Mouse (Mus musculus) megakaryocyte-erythroid progenitor cell, adult 5-6 weeks (primary cell): ENCODE data around the gene Mroh3. TPM values are rescaled to one million over a fixed set of nuclear protein-coding genes. Genes with fewer than 3 reads are reported as not detected.
A peak's percentile ranks its signal among the peaks of the same experiment; 100 is the strongest.

Source experiments
- ATAC-seq: replicated peaks from 2 replicates; pipeline ENCODE4 v1.8.0; 2016; ENCODE audit warnings: mild to moderate bottlenecking, inconsistent platforms; ENCODE audit not compliant: severe bottlenecking, poor library complexity, low FRiP score, low TSS enrichment
- total RNA-seq, 2 experiments: library from RNA; stranded (forward) in 1 of 2; stranded (reverse) in 1 of 2; fragments of 200-1000, 215-1000 nt in 1 of 2; fragments of >200 nt in 1 of 2; fragmentation: Nextera tagmentation in 1 of 2; gene quantifications; 2 replicates each; pipeline ENCODE4 v1.2.3; 2014 to 2017

Mroh3 gene
- total RNA-seq, 2 experiments from 2014 or later: not detected

GRCm38 (mm10) chr1:136161333-136161921 lies 51.2 kb downstream of the Mroh3 start:
- ATAC-seq: no peak

GRCm38 (mm10) chr1:136160930-136161329 lies 51.7 kb downstream of the Mroh3 start:
- no peak for ATAC-seq

- no peak for ATAC-seq
Observed at GRCm38 (mm10) chr1:136160297-136160696, 52.3 kb downstream of the Mroh3 start.

GRCm38 (mm10) chr1:136159830-136160229 lies 52.8 kb downstream of the Mroh3 start:
- no peak for ATAC-seq

GRCm38 (mm10) chr1:136156951-136157350 lies 55.7 kb downstream of the Mroh3 start:
- no peak for ATAC-seq

GRCm38 (mm10) chr1:136156304-136156703 lies 56.3 kb downstream of the Mroh3 start:
- no peak for ATAC-seq

GRCm38 (mm10) chr1:136151371-136151770 lies 61.3 kb downstream of the Mroh3 start:
- no peak for ATAC-seq

GRCm38 (mm10) chr1:136149702-136150101 lies 62.9 kb downstream of the Mroh3 start:
- ATAC-seq: no peak

GRCm38 (mm10) chr1:136143514-136143913 lies 69.1 kb downstream of the Mroh3 start:
- ATAC-seq: no peak

GRCm38 (mm10) chr1:136142336-136142735 lies 70.3 kb downstream of the Mroh3 start:
- ATAC-seq: no peak

- no peak for ATAC-seq
Observed at GRCm38 (mm10) chr1:136141176-136141950, 71.3 kb downstream of the Mroh3 start.

GRCm38 (mm10) chr1:136139990-136140640 lies 72.5 kb downstream of the Mroh3 start:
- ATAC-seq: peak; percentile 90

- no peak for ATAC-seq
Observed at GRCm38 (mm10) chr1:136138191-136138830, 74.3 kb downstream of the Mroh3 start.

- no peak for ATAC-seq
Observed at GRCm38 (mm10) chr1:136137575-136137974, 75.1 kb downstream of the Mroh3 start.

GRCm38 (mm10) chr1:136137071-136137531 lies 75.5 kb downstream of the Mroh3 start:
- no peak for ATAC-seq

GRCm38 (mm10) chr1:136136547-136136946 lies 76.1 kb downstream of the Mroh3 start:
- no peak for ATAC-seq

- no peak for ATAC-seq
Observed at GRCm38 (mm10) chr1:136135777-136136444, 76.7 kb downstream of the Mroh3 start.

GRCm38 (mm10) chr1:136135046-136135445 lies 77.6 kb downstream of the Mroh3 start:
- ATAC-seq: peak; percentile 54

GRCm38 (mm10) chr1:136134547-136134946 lies 78.1 kb downstream of the Mroh3 start:
- ATAC-seq: no peak
